10 mouse cellular contexts compared by ENCODE assay signal in genomic region chr6:136385287-136385686, GRCm38 (mm10). TPM values are rescaled to one million over a fixed set of nuclear protein-coding genes. Genes with fewer than 3 reads are reported as not detected.
A peak's percentile ranks its signal among the peaks of the same experiment; 100 is the strongest.
DNase-seq lines count a peak whose midpoint lies in the region; ATAC-seq and TF ChIP-seq lines count a peak whose summit lies in the region.
"Had no signal": no experiment of that assay in that cellular context is flagged by ENCODE, and none has a peak within 500 bp of the region (broad histone marks: within the 10 kb centered on the region; RNA-seq: fewer than 3 reads in every experiment).

No protein-coding gene starts in this region.

- H3K27ac ChIP-seq in layer of hippocampus, adult 2 months: no peak overlapping the region

- intact Hi-C loops in heart, postnatal 14 days (cut with DNase I): no loop called here

- H3K36me3 ChIP-seq in E14TG2a.4 (ENCODE audit: insufficient read depth, low read length): no peaks in the 10 kb centered on the region
- H3K36me3 ChIP-seq: heart, embryonic 12.5 days had no signal

- peaks cover 35% of the 10 kb centered on the region for H3K4me1 ChIP-seq in E14TG2a.4 (replicated peaks; ENCODE audit: low read depth, low read length)
- H3K4me1 ChIP-seq: heart, embryonic 12.5 days had no signal

- H3K4me3 ChIP-seq in layer of hippocampus, adult 2 months: no peak overlapping the region
- no peak overlapping the region for H3K4me3 ChIP-seq in E14TG2a.4 (replicated peaks; ENCODE audit: low read length)
- H3K4me3 ChIP-seq: heart, embryonic 12.5 days had no signal

- peak; percentile 56; the same call in 1 of the 2 replicates for ATAC-seq in megakaryocyte-erythroid progenitor cell, adult 5-6 weeks (replicated peaks; ENCODE audit: low FRiP score, low TSS enrichment, poor library complexity, severe bottlenecking)

- TF ChIP-seq CTCF in layer of hippocampus, adult 2 months (conservative IDR thresholded peaks at IDR 0.05): peak; percentile 75
- peak; percentile 86 for TF ChIP-seq CTCF in E14TG2a.4 (conservative IDR thresholded peaks at IDR 0.05; ENCODE audit: low read length)

- H3K9me3 ChIP-seq in E14TG2a.4 (ENCODE audit: low read length): no peaks in the 10 kb centered on the region
- H3K9me3 ChIP-seq: heart, embryonic 12.5 days had no signal

- peaks cover 7% of the 10 kb centered on the region for H3K27me3 ChIP-seq in E14TG2a.4 (ENCODE audit: insufficient read depth, low read length)
- H3K27me3 ChIP-seq: heart, embryonic 12.5 days had no signal

- peak; percentile 34 to 45 for DNase-seq in layer of hippocampus, adult 2 months (ENCODE audit: low spot score in 2 of 2)
- DNase-seq in layer of hippocampus, adult 9-10 months (ENCODE audit: low spot score): no peak
- peak; percentile 11 to 13 for DNase-seq in B cell, adult 2 months
- no peak for DNase-seq in cerebellum, adult 11 months
- DNase-seq in heart, postnatal 14 days: no peak
- DNase-seq: adrenal gland, postnatal 36 days; lung, postnatal 4 days had no signal

RNA-seq across cellular contexts. Expression of gene E330021D16Rik, which starts 30.1 kb away (rescaled TPM):
- total RNA-seq in layer of hippocampus, adult 2 months (2021): not detected
- total RNA-seq in megakaryocyte-erythroid progenitor cell, adult 5-6 weeks (2014; fragmentation: Nextera tagmentation): not detected in 2 replicates
- total RNA-seq in megakaryocyte-erythroid progenitor cell, adult 5-6 weeks (2017): not detected in 2 replicates
- total RNA-seq in heart, postnatal 14 days (2021): not detected
- total RNA-seq: adrenal gland, postnatal 36 days had no signal

RNA-seq across cellular contexts. Expression of gene Gm8994, which starts 57.9 kb away (rescaled TPM):
- total RNA-seq in layer of hippocampus, adult 2 months (2021): not detected
- total RNA-seq in megakaryocyte-erythroid progenitor cell, adult 5-6 weeks (2014; fragmentation: Nextera tagmentation): not detected in 2 replicates
- not detected in 2 replicates for total RNA-seq in megakaryocyte-erythroid progenitor cell, adult 5-6 weeks (2017)
- not detected for total RNA-seq in heart, postnatal 14 days (2021)
- total RNA-seq: adrenal gland, postnatal 36 days had no signal

Comparison
In these comparisons a context has a peak if more than half of its experiments do, and no peak if none do; other contexts are left out.
1. DNase-seq: peak in layer of hippocampus, adult 2 months (2 of 2) and B cell, adult 2 months (2 of 2); none in layer of hippocampus, adult 9-10 months (single experiment), cerebellum, adult 11 months (single experiment) and heart, postnatal 14 days (0 of 2).